Mouse (Mus musculus): ENCODE results near the gene Supt6. TPM values are rescaled to one million over a fixed set of nuclear protein-coding genes. Genes with fewer than 3 reads are reported as not detected.

Supt6 gene
- polyA plus RNA-seq, 1 experiment, result 28.5 TPM

DNA sequence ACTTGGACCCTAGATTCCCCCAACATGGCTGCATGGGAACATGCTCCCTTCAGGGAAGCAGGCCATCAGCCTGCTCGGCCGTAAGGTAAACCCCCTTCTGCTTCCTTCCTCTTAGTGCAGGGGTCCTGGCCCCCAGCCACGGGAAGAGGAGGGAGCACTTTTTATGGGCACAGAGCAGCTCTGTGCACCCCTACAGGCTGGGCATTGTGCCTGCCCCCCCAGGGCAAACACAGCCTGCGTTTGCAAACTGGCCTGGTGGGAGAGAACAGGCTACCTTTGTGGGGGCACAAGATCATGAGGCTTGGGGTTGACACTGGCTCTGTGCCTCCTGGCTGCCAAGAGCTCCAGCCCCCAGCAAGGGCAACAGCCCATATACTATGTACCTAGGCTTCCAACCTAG, 83.8 kb downstream of the Supt6 start:
- Histone ChIP-seq H3K27ac (ENCODE audit: insufficient read depth, low read depth, low read length) (no peak overlapping the region), H3K4me3 (ENCODE audit: low read depth, low read length) (no peak overlapping the region), H3K27me3 (ENCODE audit: control insufficient read depth, insufficient read depth, low read length) (no peaks in the 10 kb centered on the region), H3K4me1 (ENCODE audit: control insufficient read depth, insufficient read depth, insufficient read length, low read length) (peaks cover 30% of the 10 kb centered on the region), H3K36me3 (ENCODE audit: control insufficient read depth, insufficient read depth, low read length) (peaks cover 39% of the 10 kb centered on the region)
- TF ChIP-seq CTCF (IDR thresholded peaks at IDR 0.05; ENCODE audit: extremely low read depth, insufficient read length, insufficient replicate concordance, low read depth, low read length), result no peak
- no peak for TF ChIP-seq POLR2A (IDR thresholded peaks at IDR 0.05; ENCODE audit: low read depth, low read length)
- WGBS, result 44% methylated on average over 4 of the region's 4 CpGs

DNA sequence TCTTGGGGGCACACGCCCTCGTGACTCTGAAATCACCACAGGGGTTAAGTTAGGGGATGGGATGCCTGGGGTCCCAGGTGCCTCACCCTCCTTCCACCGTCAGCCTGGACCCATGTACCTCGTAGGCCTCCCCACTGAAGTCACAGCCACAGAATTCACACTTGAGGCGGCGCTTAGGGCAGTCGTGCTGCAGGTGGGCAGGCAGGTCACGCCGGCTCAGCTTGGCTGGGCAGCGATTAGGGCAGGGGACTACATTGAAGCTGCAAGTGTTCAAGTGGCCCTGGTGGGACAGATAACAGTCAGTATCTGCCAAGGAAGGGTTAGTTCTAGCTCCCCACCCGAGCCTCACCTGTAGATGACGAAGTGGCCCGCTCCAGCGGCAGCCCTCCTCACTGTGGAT, 84.6 kb downstream of the Supt6 start:
- no peak for TF ChIP-seq POLR2A (IDR thresholded peaks at IDR 0.05; ENCODE audit: low read depth, low read length)
- TF ChIP-seq CTCF (IDR thresholded peaks at IDR 0.05; ENCODE audit: extremely low read depth, insufficient read length, insufficient replicate concordance, low read depth, low read length), result no peak
- H3K27me3 ChIP-seq (ENCODE audit: control insufficient read depth, insufficient read depth, low read length), result no peaks in the 10 kb centered on the region
- peaks cover 28% of the 10 kb centered on the region for H3K4me1 ChIP-seq (ENCODE audit: control insufficient read depth, insufficient read depth, insufficient read length, low read length)
- H3K36me3 ChIP-seq (ENCODE audit: control insufficient read depth, insufficient read depth, low read length), result peaks cover 39% of the 10 kb centered on the region
- H3K4me3 ChIP-seq (ENCODE audit: low read depth, low read length), result no peak overlapping the region
- no peak overlapping the region for H3K27ac ChIP-seq (ENCODE audit: insufficient read depth, low read depth, low read length)
- WGBS, result 90% methylated on average over 14 of the region's 14 CpGs

DNA sequence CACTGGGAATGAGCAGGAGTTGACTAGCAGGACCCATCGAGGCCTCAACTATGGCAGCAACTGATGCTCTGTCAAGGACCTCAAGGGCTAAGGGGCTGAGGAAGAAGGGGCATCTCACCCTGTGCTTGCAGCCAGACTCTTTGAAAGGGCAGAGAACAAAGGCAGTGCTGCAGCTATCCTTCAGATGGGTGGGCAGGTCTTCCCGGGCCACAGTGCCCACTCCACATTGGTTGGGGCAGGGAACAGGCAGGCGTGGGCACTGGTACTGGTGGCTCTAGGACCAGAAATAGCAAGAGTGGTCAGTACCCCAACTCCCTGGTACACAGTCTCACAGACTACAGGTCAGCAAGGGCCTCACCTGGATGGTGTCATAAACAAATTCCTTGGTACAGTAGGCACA, 85.1 kb downstream of the Supt6 start:
- TF ChIP-seq POLR2A (IDR thresholded peaks at IDR 0.05; ENCODE audit: low read depth, low read length), result no peak
- TF ChIP-seq CTCF (IDR thresholded peaks at IDR 0.05; ENCODE audit: extremely low read depth, insufficient read length, insufficient replicate concordance, low read depth, low read length), result no peak
- H3K27ac ChIP-seq (ENCODE audit: insufficient read depth, low read depth, low read length), result no peak overlapping the region
- H3K27me3 ChIP-seq (ENCODE audit: control insufficient read depth, insufficient read depth, low read length), result no peaks in the 10 kb centered on the region
- WGBS, result 85% methylated on average over 3 of the region's 3 CpGs
- peaks cover 25% of the 10 kb centered on the region for H3K4me1 ChIP-seq (ENCODE audit: control insufficient read depth, insufficient read depth, insufficient read length, low read length)
- H3K4me3 ChIP-seq (ENCODE audit: low read depth, low read length), result no peak overlapping the region
- H3K36me3 ChIP-seq (ENCODE audit: control insufficient read depth, insufficient read depth, low read length), result peaks cover 41% of the 10 kb centered on the region

DNA sequence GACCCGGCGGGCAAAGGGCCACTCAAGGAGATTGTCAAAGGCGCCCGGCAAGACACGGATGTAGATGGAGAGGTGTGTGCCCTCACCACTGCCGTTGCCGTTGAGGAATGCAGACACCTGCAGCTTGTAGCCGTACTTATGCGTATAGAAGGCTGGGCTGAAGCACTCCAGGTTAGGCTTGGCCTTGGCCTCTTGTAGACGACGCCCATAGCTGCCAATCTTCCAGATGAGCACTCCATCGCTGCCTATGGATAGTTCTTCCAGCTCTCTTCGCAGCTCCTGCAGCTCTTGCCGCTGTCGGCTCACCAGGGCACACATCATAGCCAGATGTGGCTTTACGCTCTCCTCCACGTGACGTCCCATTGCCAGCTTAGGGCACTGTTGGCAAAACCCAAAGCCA, 85.6 kb downstream of the Supt6 start:
- 84% methylated on average over 18 of the region's 18 CpGs for WGBS
- H3K27ac ChIP-seq (ENCODE audit: insufficient read depth, low read depth, low read length), result no peak overlapping the region
- TF ChIP-seq POLR2A (IDR thresholded peaks at IDR 0.05; ENCODE audit: low read depth, low read length) (no peak), CTCF (IDR thresholded peaks at IDR 0.05; ENCODE audit: extremely low read depth, insufficient read length, insufficient replicate concordance, low read depth, low read length) (no peak)
- H3K4me1 ChIP-seq (ENCODE audit: control insufficient read depth, insufficient read depth, insufficient read length, low read length), result peaks cover 25% of the 10 kb centered on the region
- H3K36me3 ChIP-seq (ENCODE audit: control insufficient read depth, insufficient read depth, low read length), result peaks cover 41% of the 10 kb centered on the region
- no peak overlapping the region for H3K4me3 ChIP-seq (ENCODE audit: low read depth, low read length)
- H3K27me3 ChIP-seq (ENCODE audit: control insufficient read depth, insufficient read depth, low read length), result no peaks in the 10 kb centered on the region

DNA sequence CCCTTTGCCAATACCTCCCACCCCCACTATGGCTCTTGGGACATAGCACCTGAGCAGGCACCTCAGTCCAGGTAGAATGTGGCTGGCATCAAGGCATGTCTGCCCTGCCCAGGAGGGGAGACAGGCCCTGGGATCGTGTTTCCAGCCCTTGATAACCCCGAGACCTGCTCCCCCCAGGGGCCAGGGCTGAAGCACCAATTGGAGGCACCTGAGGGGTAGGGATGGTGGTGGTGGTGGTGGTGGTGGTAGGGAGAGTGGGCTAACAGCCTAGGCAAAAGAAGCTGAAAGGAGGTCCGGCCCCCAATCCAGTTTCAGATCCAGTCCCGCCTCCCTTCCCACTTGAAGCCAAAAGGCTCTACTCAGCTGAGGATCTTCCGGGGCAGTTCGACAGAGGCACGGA, 86.2 kb downstream of the Supt6 start:
- Histone ChIP-seq H3K36me3 (ENCODE audit: control insufficient read depth, insufficient read depth, low read length) (peaks cover 44% of the 10 kb centered on the region), H3K27ac (ENCODE audit: insufficient read depth, low read depth, low read length) (no peak overlapping the region), H3K4me1 (ENCODE audit: control insufficient read depth, insufficient read depth, insufficient read length, low read length) (peaks cover 25% of the 10 kb centered on the region), H3K27me3 (ENCODE audit: control insufficient read depth, insufficient read depth, low read length) (no peaks in the 10 kb centered on the region), H3K4me3 (ENCODE audit: low read depth, low read length) (no peak overlapping the region)
- TF ChIP-seq CTCF (IDR thresholded peaks at IDR 0.05; ENCODE audit: extremely low read depth, insufficient read length, insufficient replicate concordance, low read depth, low read length), result no peak
- TF ChIP-seq POLR2A (IDR thresholded peaks at IDR 0.05; ENCODE audit: low read depth, low read length), result no peak
- WGBS, result 77% methylated on average over 7 of the region's 7 CpGs

DNA sequence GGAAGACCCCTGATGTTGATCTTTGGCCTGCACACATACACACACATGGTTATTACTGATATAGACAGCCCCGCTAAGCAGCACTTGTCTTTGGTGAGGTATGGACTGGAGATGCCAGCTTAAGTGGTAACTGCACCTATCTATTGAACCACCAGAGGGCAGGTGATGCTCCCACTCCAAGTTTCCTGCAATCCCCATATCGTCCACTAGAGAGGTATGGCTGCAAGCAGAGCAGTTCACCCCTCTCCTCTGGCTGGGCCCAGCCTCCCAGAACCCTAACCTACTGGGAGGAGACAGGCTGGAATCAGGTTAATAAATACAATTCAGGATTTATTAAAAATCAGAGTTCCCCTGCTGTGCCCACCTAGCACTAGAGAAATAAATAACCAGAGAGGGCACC, 86.7 kb downstream of the Supt6 start:
- no peak overlapping the region for H3K4me3 ChIP-seq (ENCODE audit: low read depth, low read length)
- 18% methylated on average over 2 of the region's 2 CpGs for WGBS
- no peak for TF ChIP-seq POLR2A (IDR thresholded peaks at IDR 0.05; ENCODE audit: low read depth, low read length)
- peak; percentile 98; the same call in 1 of the 2 replicates for TF ChIP-seq CTCF (IDR thresholded peaks at IDR 0.05; ENCODE audit: extremely low read depth, insufficient read length, insufficient replicate concordance, low read depth, low read length)
- no peak overlapping the region for H3K27ac ChIP-seq (ENCODE audit: insufficient read depth, low read depth, low read length)
- no peaks in the 10 kb centered on the region for H3K27me3 ChIP-seq (ENCODE audit: control insufficient read depth, insufficient read depth, low read length)
- peaks cover 47% of the 10 kb centered on the region for H3K36me3 ChIP-seq (ENCODE audit: control insufficient read depth, insufficient read depth, low read length)
- H3K4me1 ChIP-seq (ENCODE audit: control insufficient read depth, insufficient read depth, insufficient read length, low read length), result peaks cover 21% of the 10 kb centered on the region

Other genes with a start within 250 kb of the Supt6 start
- gene Dhrs13, start 213.7 kb downstream of the Supt6 start, polyA plus RNA-seq (2012; rRNA removed), result 3.8 and 3.9 TPM in 2 replicates
- gene Flot2, start 208.1 kb downstream of the Supt6 start, polyA plus RNA-seq (2012; rRNA removed), result 16.2 and 19.7 TPM in 2 replicates
- 12.2 and 17.3 TPM in 2 replicates for gene Eral1, start 165.6 kb downstream of the Supt6 start, polyA plus RNA-seq (2012; rRNA removed)
- 13.1 and 29.2 TPM in 2 replicates for gene Fam222b, start 151.3 kb downstream of the Supt6 start, polyA plus RNA-seq (2012; rRNA removed)
- 50.3 and 99.5 TPM in 2 replicates for gene Traf4, start 80.4 kb downstream of the Supt6 start, polyA plus RNA-seq (2012; rRNA removed)
- gene Nek8, start 69.3 kb downstream of the Supt6 start, polyA plus RNA-seq (2012; rRNA removed), result 5.0 and 6.6 TPM in 2 replicates
- gene Tlcd1, start 69.3 kb downstream of the Supt6 start, polyA plus RNA-seq (2012; rRNA removed), result 15.0 and 15.3 TPM in 2 replicates
- gene Rpl23a, start 62.4 kb downstream of the Supt6 start, polyA plus RNA-seq (2012; rRNA removed), result 31.9 and 66.4 TPM in 2 replicates
- 12.2 and 13.0 TPM in 2 replicates for gene Rab34, start 57.6 kb downstream of the Supt6 start, polyA plus RNA-seq (2012; rRNA removed)
- 0.11 TPM in 1 of 2 replicates, not detected in the other for gene Proca1, start 52.6 kb downstream of the Supt6 start, polyA plus RNA-seq (2012; rRNA removed)
- 91.3 and 125 TPM in 2 replicates for gene Sdf2, start 241 bp downstream of the Supt6 start, polyA plus RNA-seq (2012; rRNA removed)
- gene 2610507B11Rik, start 15.8 kb upstream of the Supt6 start, polyA plus RNA-seq (2012; rRNA removed), result 38.2 and 51.7 TPM in 2 replicates
- 0.14 and 0.18 TPM in 2 replicates for gene BC030499, start 44.9 kb upstream of the Supt6 start, polyA plus RNA-seq (2012; rRNA removed)
- gene Spag5, start 55.5 kb upstream of the Supt6 start, polyA plus RNA-seq (2012; rRNA removed), result 5.1 and 7.5 TPM in 2 replicates
- 8.8 and 11.7 TPM in 2 replicates for gene Aldoc, start 77.0 kb upstream of the Supt6 start, polyA plus RNA-seq (2012; rRNA removed)
- gene Pigs, start 82.4 kb upstream of the Supt6 start, polyA plus RNA-seq (2012; rRNA removed), result 47.6 and 70.8 TPM in 2 replicates
- gene Unc119, start 97.5 kb upstream of the Supt6 start, polyA plus RNA-seq (2012; rRNA removed), result 12.7 and 13.3 TPM in 2 replicates
- gene Foxn1, start 140.6 kb upstream of the Supt6 start, polyA plus RNA-seq (2012; rRNA removed), result 0.06 TPM in 1 of 2 replicates, not detected in the other
- 24.9 and 374 TPM in 2 replicates for gene Slc13a2, start 176.2 kb upstream of the Supt6 start, polyA plus RNA-seq (2012; rRNA removed)
- 117 and 341 TPM in 2 replicates for gene Slc46a1, start 219.7 kb upstream of the Supt6 start, polyA plus RNA-seq (2012; rRNA removed)

Measured in small intestine, adult 2 months (tissue).